Mouse (Mus musculus) midbrain, embryonic 15.5 days (tissue): ENCODE measurements at regions not wholly inside any gene's neighbourhood (a gene's known extent, or its start where the extent isn't known, plus 50 kb on each side); places are given as distances from the start of the nearest gene placed in this dataset.
"Not testable (repeated sequence)": the region's sequence is repeated elsewhere in the genome, so short reads cannot be mapped to it uniquely, and the experiment has no call there.

Experiments used
- ATAC-seq: fragments of 200-750 bp; cut with Nextera tagmentation; replicated peaks from 2 replicates; pipeline ENCODE4 v1.8.0; 2017; ENCODE audit warnings: moderate TSS enrichment
- H3K27ac ChIP-seq: fragments of 300-500 bp; sonication (generic); 2 replicates; pipeline ENCODE4 v1.5.1; 2015; ENCODE audit warnings: mild to moderate bottlenecking, inconsistent platforms
- H3K27me3 ChIP-seq: fragments of 300-500 bp; sonication (generic); replicated peaks from 2 replicates; pipeline ENCODE4 v1.6.1; 2015; ENCODE audit warnings: inconsistent platforms
- H3K36me3 ChIP-seq: fragments of 300-500 bp; sonication (generic); replicated peaks from 2 replicates; pipeline ENCODE4 v1.6.1; 2015; ENCODE audit warnings: inconsistent platforms
- H3K4me1 ChIP-seq: fragments of 300-500 bp; sonication (generic); 2 replicates; pipeline ENCODE4 v1.6.1; 2015; ENCODE audit warnings: inconsistent platforms
- H3K4me2 ChIP-seq: fragments of 300-500 bp; sonication (generic); 2 replicates; pipeline ENCODE4 v1.6.1; 2015; ENCODE audit warnings: inconsistent platforms, mild to moderate bottlenecking, moderate library complexity
- H3K4me3 ChIP-seq: fragments of 300-500 bp; sonication (generic); 2 replicates; pipeline ENCODE4 v1.5.1; 2015; ENCODE audit warnings: mild to moderate bottlenecking, inconsistent platforms
- H3K9ac ChIP-seq: fragments of 300-500 bp; sonication (generic); 2 replicates; pipeline ENCODE4 v1.6.1; 2015; ENCODE audit warnings: mild to moderate bottlenecking, inconsistent platforms
- H3K9me3 ChIP-seq: fragments of 300-500 bp; sonication (generic); 2 replicates; pipeline ENCODE4 v1.6.1; 2016; ENCODE audit warnings: inconsistent platforms
- WGBS: fragments of 180-500 bp; shearing (Covaris S2); methylation state at CpG from one replicate; pipeline ENCODE4 v1.1.7; 2015; ENCODE audit warnings: mixed read lengths; 5-methylcytosine and 5-hydroxymethylcytosine counted together

GRCm38 (mm10) chr2:79038624-79039023 is 170.7 kb downstream of the Ube2e3 start:
- no peaks in the 10 kb centered on the region for H3K27me3 ChIP-seq
- H3K4me2 ChIP-seq = no peak overlapping the region
- no peak overlapping the region for H3K4me3 ChIP-seq
- H3K27ac ChIP-seq = no peak overlapping the region
- ATAC-seq = no peak
- no peaks in the 10 kb centered on the region for H3K9me3 ChIP-seq
- H3K36me3 ChIP-seq = no peaks in the 10 kb centered on the region
- H3K4me1 ChIP-seq = no peaks in the 10 kb centered on the region
- WGBS = 32% methylated on average over 5 of the region's 5 CpGs
- H3K9ac ChIP-seq = no peak overlapping the region

- peaks cover 11% of the 10 kb centered on the region for H3K4me1 ChIP-seq
- not testable (repeated sequence) for H3K4me3 ChIP-seq, ATAC-seq, H3K27ac ChIP-seq, H3K9ac ChIP-seq, H3K27me3 ChIP-seq, H3K36me3 ChIP-seq, H3K9me3 ChIP-seq, H3K4me2 ChIP-seq
- WGBS = 83% methylated on average over 3 of the region's 3 CpGs
These were observed 176.9 kb downstream of the Ube2e3 start for GRCm38 (mm10) chr2:79044804-79045203.

- ATAC-seq = no peak
- H3K4me3 ChIP-seq = no peak overlapping the region
- H3K27ac ChIP-seq = no peak overlapping the region
- H3K9me3 ChIP-seq = no peaks in the 10 kb centered on the region
- no peaks in the 10 kb centered on the region for H3K36me3 ChIP-seq
- peaks cover 11% of the 10 kb centered on the region for H3K4me1 ChIP-seq
- 0 out of 2 replicates have a peak, but pooled peaks cover 2% of the 10 kb centered on the region for H3K27me3 ChIP-seq
- 65% methylated on average over 4 of the region's 4 CpGs for WGBS
- H3K4me2 ChIP-seq = no peak overlapping the region
- no peak overlapping the region for H3K9ac ChIP-seq
These were observed 177.6 kb downstream of the Ube2e3 start for GRCm38 (mm10) chr2:79045508-79045907.

GRCm38 (mm10) chr2:79048020-79048419 is 180.1 kb downstream of the Ube2e3 start:
- peak; percentile 93 for ATAC-seq
- peak overlapping the region; percentile 22 for H3K4me3 ChIP-seq
- H3K9me3 ChIP-seq = no peaks in the 10 kb centered on the region
- H3K9ac ChIP-seq = peak overlapping the region; percentile 31; the same call in 1 of the 2 replicates
- 6% methylated on average over 7 of the region's 7 CpGs for WGBS
- peak overlapping the region; percentile 45 for H3K4me2 ChIP-seq
- H3K4me1 ChIP-seq = peaks cover 11% of the 10 kb centered on the region
- H3K27ac ChIP-seq = peak overlapping the region; percentile 74
- no peaks in the 10 kb centered on the region for H3K36me3 ChIP-seq
- H3K27me3 ChIP-seq = 0 out of 2 replicates have a peak, but pooled peaks cover 2% of the 10 kb centered on the region

GRCm38 (mm10) chr2:79048777-79049537 is 181.0 kb downstream of the Ube2e3 start:
- no peak for ATAC-seq
- Histone ChIP-seq H3K4me3 (no peak overlapping the region), H3K9me3 (no peaks in the 10 kb centered on the region), H3K4me1 (peaks cover 11% of the 10 kb centered on the region), H3K27me3 (0 out of 2 replicates have a peak, but pooled peaks cover 2% of the 10 kb centered on the region), H3K4me2 (no peak overlapping the region), H3K9ac (no peak overlapping the region), H3K27ac (no peak overlapping the region), H3K36me3 (no peaks in the 10 kb centered on the region)
- 70% methylated on average over 5 of the region's 5 CpGs for WGBS

- no peak for ATAC-seq
- H3K9me3 ChIP-seq = no peaks in the 10 kb centered on the region
- no peak overlapping the region for H3K9ac ChIP-seq
- no peak overlapping the region for H3K27ac ChIP-seq
- peaks cover 11% of the 10 kb centered on the region for H3K4me1 ChIP-seq
- H3K4me3 ChIP-seq = no peak overlapping the region
- no peaks in the 10 kb centered on the region for H3K27me3 ChIP-seq
- WGBS = 87% methylated on average over 1 of the region's 1 CpGs
- H3K4me2 ChIP-seq = no peak overlapping the region
- H3K36me3 ChIP-seq = no peaks in the 10 kb centered on the region
These were observed 182.6 kb downstream of the Ube2e3 start for GRCm38 (mm10) chr2:79050495-79051046.

- Histone ChIP-seq H3K27ac (no peak overlapping the region), H3K9ac (no peak overlapping the region), H3K9me3 (no peaks in the 10 kb centered on the region), H3K4me1 (peaks cover 11% of the 10 kb centered on the region), H3K4me3 (no peak overlapping the region), H3K4me2 (no peak overlapping the region), H3K36me3 (no peaks in the 10 kb centered on the region), H3K27me3 (no peaks in the 10 kb centered on the region)
- WGBS = 68% methylated on average over 1 of the region's 1 CpGs
- no peak for ATAC-seq
These were observed 184.3 kb downstream of the Ube2e3 start for GRCm38 (mm10) chr2:79052226-79052625.

- H3K9me3 ChIP-seq = no peaks in the 10 kb centered on the region
These were observed 188.2 kb downstream of the Ube2e3 start for GRCm38 (mm10) chr2:79056138-79056537.

GRCm38 (mm10) chr2:79059115-79059943 is 191.4 kb downstream of the Ube2e3 start:
- H3K4me1 ChIP-seq = no peaks in the 10 kb centered on the region
- H3K36me3 ChIP-seq = no peaks in the 10 kb centered on the region
- no peak overlapping the region for H3K4me3 ChIP-seq
- no peaks in the 10 kb centered on the region for H3K27me3 ChIP-seq
- peak overlapping the region; percentile 23; the same call in 1 of the 2 replicates for H3K27ac ChIP-seq
- WGBS = 45% methylated on average over 7 of the region's 7 CpGs
- no peak overlapping the region for H3K9ac ChIP-seq
- no peaks in the 10 kb centered on the region for H3K9me3 ChIP-seq
- no peak overlapping the region for H3K4me2 ChIP-seq
- ATAC-seq = peak; percentile 37

More at GRCm38 (mm10) chr2:79056138-79056537, 188.2 kb downstream of the Ube2e3 start:
- Histone ChIP-seq H3K27me3 (no peaks in the 10 kb centered on the region), H3K4me1 (no peaks in the 10 kb centered on the region), H3K4me3 (no peak overlapping the region), H3K27ac (no peak overlapping the region), H3K9ac (no peak overlapping the region), H3K4me2 (no peak overlapping the region), H3K36me3 (no peaks in the 10 kb centered on the region)
- no peak for ATAC-seq
- 77% methylated on average over 2 of the region's 2 CpGs for WGBS

GRCm38 (mm10) chr2:79059944-79060238 is 192.0 kb downstream of the Ube2e3 start:
- Histone ChIP-seq H3K4me2 (no peak overlapping the region), H3K27me3 (no peaks in the 10 kb centered on the region), H3K9me3 (no peaks in the 10 kb centered on the region), H3K4me3 (no peak overlapping the region), H3K9ac (no peak overlapping the region), H3K27ac (peak overlapping the region; percentile 23; the same call in 1 of the 2 replicates), H3K36me3 (no peaks in the 10 kb centered on the region), H3K4me1 (no peaks in the 10 kb centered on the region)
- ATAC-seq = peak; percentile 50; the same call in 1 of the 2 replicates
- WGBS = 71% methylated on average over 4 of the region's 4 CpGs

- 79% methylated on average over 7 of the region's 7 CpGs for WGBS
- Histone ChIP-seq H3K27ac (no peak overlapping the region), H3K27me3 (no peaks in the 10 kb centered on the region), H3K36me3 (no peaks in the 10 kb centered on the region), H3K9me3 (no peaks in the 10 kb centered on the region), H3K4me1 (no peaks in the 10 kb centered on the region), H3K4me2 (no peak overlapping the region), H3K4me3 (no peak overlapping the region), H3K9ac (no peak overlapping the region)
- ATAC-seq = no peak
These were observed 192.4 kb downstream of the Ube2e3 start for GRCm38 (mm10) chr2:79060320-79060719.

- WGBS = 59% methylated on average over 4 of the region's 4 CpGs
- Histone ChIP-seq H3K27ac (no peak overlapping the region), H3K4me3 (no peak overlapping the region), H3K9me3 (no peaks in the 10 kb centered on the region), H3K4me2 (no peak overlapping the region), H3K4me1 (no peaks in the 10 kb centered on the region), H3K36me3 (no peaks in the 10 kb centered on the region), H3K9ac (no peak overlapping the region), H3K27me3 (no peaks in the 10 kb centered on the region)
- ATAC-seq = no peak
These were observed 193.6 kb upstream of the Itga4 start for GRCm38 (mm10) chr2:79061645-79062044.
